Mouse (Mus musculus) left cerebral cortex, postnatal 25 days (tissue): ENCODE results near the gene Pdcd10. TPM values are rescaled to one million over a fixed set of nuclear protein-coding genes. Genes with fewer than 3 reads are reported as not detected.

Experiments
- DNase-seq, 2 experiments: peaks; one replicate each; pipeline ENCODE4 v3.0.0; 2022; ENCODE audit warnings: low spot score in 2 of 2, mixed read lengths in 1 of 2
- intact Hi-C: fragments of 180-260 bp; cut with DNase I; formaldehyde crosslinking; loops from one replicate; pipeline ENCODE4 v1.15.1; 2025
- total RNA-seq, 2 experiments: library from RNA; stranded (reverse); gene quantifications; 2 replicates each; pipeline ENCODE4 v1.2.3; 2021

Gene Pdcd10
- total RNA-seq, result 10 to 100 TPM; 62.5 to 66.9 TPM

- DNase-seq, result peak; percentile 99 to 100
- intact Hi-C loops, result loop anchor here (5.0 kb wide), 2 partner anchors 151 to 166 kb away; no protein-coding TSS in a partner anchor
Measured at GRCm38 (mm10) chr3:75556695-75557291, at the start of gene Pdcd10. Pdcd10 (minus strand) TSS chr3:75556856.

DNA sequence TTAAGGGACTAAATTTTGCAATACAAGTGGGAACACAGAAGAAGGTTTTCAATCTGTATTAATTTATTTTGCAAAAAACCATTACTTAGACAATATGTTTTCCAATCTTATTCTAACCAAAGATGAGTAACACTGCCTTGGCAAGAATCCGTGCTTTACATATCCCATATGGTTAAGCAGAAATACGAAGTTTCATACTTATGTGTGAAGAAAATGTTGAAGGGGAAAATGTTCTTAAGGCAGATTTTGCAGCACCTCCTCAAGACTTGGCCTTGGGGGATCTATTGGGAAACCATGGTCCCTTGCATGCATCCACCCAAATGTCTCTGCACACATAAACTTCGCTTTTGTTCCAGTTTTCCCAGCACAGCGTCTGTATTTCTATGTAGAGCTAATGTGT is 28.2 kb upstream of the Pdcd10 start:
- intact Hi-C loops, result loop anchor here (10.0 kb wide), 1 partner anchor 120 kb away; no protein-coding TSS in a partner anchor
- peak; percentile 21 to 74 for DNase-seq

- intact Hi-C loops, result loop anchor here (10.0 kb wide), 1 partner anchor 122 kb away; no protein-coding TSS in a partner anchor
Measured at GRCm38 (mm10) chr3:75583293-75583692, 26.6 kb upstream of the Pdcd10 start.

GRCm38 (mm10) chr3:75579352-75579751 is 22.7 kb upstream of the Pdcd10 start:
- intact Hi-C loops, result no loop called here
- no peak for DNase-seq

More at GRCm38 (mm10) chr3:75583293-75583692, 26.6 kb upstream of the Pdcd10 start:
- DNase-seq, result peak in 1 of 2 experiments; percentile 58

DNA sequence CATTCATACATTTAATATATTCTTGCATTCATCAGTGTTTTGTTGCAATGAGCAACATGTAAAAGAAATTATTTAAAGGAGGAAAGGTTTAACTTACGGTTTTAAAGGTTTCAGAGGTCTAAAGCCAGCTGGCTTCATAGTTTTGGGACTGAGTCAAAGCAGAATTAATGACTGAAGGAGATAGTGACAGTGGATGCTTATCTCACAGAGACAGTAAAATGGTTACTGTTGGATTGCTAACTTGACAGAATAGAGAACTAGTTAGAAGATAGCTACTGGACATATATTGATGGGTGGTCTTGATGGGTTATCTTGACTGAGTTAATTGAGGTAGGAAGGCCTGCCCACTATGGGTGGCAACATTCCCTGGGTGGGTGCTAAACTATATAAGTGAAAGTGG is 18.9 kb upstream of the Pdcd10 start:
- no peak for DNase-seq
- intact Hi-C loops, result no loop called here

GRCm38 (mm10) chr3:75574074-75574473 is 17.4 kb upstream of the Pdcd10 start:
- intact Hi-C loops, result no loop called here
- DNase-seq, result peak in 1 of 2 experiments; percentile 14

DNA sequence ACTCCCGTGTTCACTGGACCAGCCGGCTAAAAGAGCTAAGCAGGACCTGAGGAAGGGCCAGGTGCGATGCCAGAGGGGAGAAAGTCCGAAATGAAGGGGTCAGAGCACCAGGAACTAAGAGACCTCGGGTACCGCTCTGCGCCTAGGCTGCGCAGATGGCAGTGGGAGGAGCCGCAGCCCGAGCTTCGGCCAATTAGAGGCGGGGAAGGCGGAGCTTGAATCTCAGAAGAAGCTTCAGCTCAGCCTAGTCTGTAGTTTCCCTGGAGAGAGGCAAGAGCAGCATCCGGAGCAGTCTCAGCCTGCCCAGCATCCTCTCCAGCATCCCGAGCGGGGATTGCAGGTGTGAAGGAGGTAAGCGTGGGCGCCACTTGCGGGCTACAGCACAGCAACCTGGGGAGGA is 636 bp upstream of the Pdcd10 start, which contains the start of gene Serpini1:
Gene Serpini1 (plus strand): TSS at position 256 of the 400 bp plus-strand sequence.
- DNase-seq, result peak; percentile 88 to 95
- intact Hi-C loops, result loop anchor here (5.0 kb wide), 2 partner anchors 150 to 165 kb away; no protein-coding TSS in a partner anchor

GRCm38 (mm10) chr3:75556121-75556694 is 448 bp downstream of the Pdcd10 start:
- DNase-seq, result no peak
- intact Hi-C loops, result loop anchor here (5.0 kb wide), 2 partner anchors 151 to 166 kb away; no protein-coding TSS in a partner anchor

GRCm38 (mm10) chr3:75551248-75551647 is 5.4 kb downstream of the Pdcd10 start:
- intact Hi-C loops, result no loop called here
- DNase-seq, result no peak

GRCm38 (mm10) chr3:75544287-75544686 is 12.4 kb downstream of the Pdcd10 start:
- intact Hi-C loops, result no loop called here
- no peak for DNase-seq

DNA sequence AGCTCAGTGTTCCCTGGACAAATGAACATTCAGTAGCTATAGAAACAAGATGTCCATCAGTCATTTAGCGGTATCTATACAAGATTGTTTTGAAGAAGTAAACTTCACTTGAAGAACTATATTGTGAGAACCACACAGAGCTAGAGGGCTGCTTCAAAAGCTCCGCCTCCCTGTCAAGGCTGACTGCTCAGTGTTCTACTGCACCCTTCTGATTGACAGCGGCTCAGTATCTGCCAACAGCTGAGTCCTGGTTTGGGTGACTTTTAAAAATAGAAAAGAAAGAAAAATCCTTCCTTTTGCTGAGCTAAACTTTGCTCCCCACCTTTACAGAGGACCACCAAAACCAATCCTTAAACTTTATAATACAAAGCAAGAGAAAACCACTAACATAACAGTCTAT is 13.8 kb downstream of the Pdcd10 start:
- intact Hi-C loops, result no loop called here

GRCm38 (mm10) chr3:75541259-75541658 is 15.4 kb downstream of the Pdcd10 start:
- intact Hi-C loops, result no loop called here
- no peak for DNase-seq

More for the DNA sequence above, 13.8 kb downstream of the Pdcd10 start:
- DNase-seq, result no peak

GRCm38 (mm10) chr3:75534045-75534834 is 22.4 kb downstream of the Pdcd10 start:
- intact Hi-C loops, result no loop called here
- no peak for DNase-seq

GRCm38 (mm10) chr3:75531074-75531473 is 25.6 kb downstream of the Pdcd10 start:
- intact Hi-C loops, result no loop called here
- DNase-seq, result no peak

DNA sequence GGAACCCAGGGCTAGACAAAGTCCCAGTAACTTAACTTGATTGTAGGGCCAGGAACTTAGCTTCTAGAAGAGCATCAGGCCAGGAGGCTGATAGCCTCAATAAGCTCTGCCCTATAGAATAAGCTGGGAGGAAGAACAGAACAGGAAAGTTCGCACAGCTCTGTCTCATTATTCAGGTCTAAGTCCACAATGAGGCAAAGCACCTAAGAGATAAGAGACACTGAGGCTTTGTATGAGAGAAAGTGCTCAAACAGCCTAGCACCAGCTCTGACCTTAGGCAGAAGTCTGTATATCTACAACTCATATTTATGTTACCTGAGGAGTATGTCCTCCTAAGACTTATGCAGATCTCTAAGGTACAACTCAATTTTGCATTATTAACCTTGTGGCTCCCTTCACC is 34.1 kb downstream of the Pdcd10 start:
- intact Hi-C loops, result no loop called here
- no peak for DNase-seq

DNA sequence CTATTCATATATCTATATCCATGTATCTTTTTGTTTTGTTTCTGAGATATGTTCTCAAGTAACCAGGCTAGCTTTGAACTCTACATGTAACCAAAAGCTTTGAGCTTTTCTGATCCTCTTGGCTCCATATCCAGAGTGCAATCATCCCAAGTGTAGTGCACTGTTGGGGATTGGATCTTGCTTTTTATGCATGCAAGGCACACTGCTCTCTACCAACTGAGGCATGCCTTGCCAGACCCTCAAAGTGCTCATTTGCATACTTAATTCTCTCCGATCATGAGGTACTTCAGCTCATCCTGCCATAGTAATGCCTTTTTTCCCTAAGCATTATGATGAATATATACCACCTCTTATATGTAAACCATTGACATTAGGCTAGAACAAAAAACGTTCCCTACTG is 35.3 kb downstream of the Pdcd10 start:
- no peak for DNase-seq
- intact Hi-C loops, result no loop called here

- peak; percentile 40 to 43 for DNase-seq
- intact Hi-C loops, result loop anchor here (2.0 kb wide), 1 partner anchor 297 kb away; no protein-coding TSS in a partner anchor
Measured at GRCm38 (mm10) chr3:75517631-75518250, 38.9 kb downstream of the Pdcd10 start.

DNA sequence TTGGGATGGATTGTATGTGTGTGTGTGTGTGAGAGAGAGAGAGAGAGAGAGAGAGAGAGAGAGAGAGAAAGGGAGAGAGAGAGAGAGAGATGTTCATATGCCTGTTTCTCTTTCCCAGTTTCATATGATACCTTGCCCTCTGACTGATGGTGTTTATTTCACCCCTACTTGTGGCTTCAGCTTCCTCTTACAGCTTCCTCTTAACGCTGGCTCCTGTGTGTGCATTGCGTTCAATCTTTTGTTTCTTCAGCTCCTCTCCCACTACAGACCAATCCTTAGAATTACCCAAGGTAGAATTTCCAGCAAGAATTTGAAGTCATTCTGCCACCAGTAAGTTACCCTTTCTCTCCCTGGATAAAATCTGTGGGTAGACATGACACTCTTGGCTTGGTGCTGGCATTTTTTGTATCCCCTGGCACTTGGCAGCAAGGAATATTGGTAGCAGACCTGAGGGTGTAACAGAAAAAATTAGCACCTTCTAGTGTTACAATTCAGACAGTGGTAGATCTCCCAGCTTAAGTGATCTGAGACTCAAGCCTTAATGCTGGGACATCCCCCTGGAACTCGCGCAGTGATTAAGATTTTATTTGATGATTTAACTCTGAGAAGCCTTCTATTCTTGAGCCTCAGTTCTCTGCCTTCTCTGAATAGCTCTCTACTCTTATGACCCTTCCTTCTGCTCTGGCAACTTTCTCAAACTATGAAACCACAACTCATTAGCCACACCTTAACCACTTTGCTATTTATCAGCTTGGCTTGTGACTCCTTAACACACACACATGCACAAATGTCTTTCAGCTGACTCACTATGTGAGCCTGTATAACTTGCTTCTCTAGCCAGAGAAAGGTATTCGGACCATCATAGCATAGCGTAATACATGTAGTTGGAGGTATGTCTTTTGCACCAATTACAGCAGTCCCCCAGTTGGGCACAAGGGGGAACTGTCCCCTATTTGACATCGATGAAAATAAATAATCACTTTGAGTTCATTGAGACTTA is 57.4 kb downstream of the Pdcd10 start:
- DNase-seq, result no peak
- intact Hi-C loops, result no loop called here

DNA sequence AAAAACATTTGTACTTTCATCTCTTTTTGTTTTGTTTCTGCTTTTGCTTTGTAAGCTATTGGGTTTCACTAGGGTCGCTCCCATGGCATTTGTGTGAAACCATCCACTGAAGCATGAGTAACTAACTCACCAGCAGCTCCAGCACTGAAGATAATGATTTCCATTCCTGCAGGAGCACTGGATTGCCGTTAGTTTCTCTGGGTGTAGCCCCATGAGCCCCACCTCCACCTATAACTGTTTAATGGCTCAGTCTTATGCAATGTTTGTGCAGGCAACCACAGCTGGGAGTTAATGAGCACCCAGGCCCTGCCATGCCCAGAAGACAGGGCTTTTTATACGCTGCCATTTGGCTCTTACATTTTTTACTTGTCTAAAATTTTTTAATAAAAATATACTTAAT is 63.7 kb downstream of the Pdcd10 start:
- intact Hi-C loops, result no loop called here
- no peak for DNase-seq
